Mouse (Mus musculus) lung, adult 2 months (tissue): ENCODE measurements around the gene F2rl1.

Experiments used
- CTCF ChIP-seq: fragments of 200-500 bp; IDR thresholded peaks from 2 replicates; pipeline ENCODE4 v1.5.1; 2011; ENCODE audit warnings: mild to moderate bottlenecking, low read length, control low read depth; ENCODE audit not compliant: insufficient read depth
- POLR2A ChIP-seq: fragments of 200-500 bp; IDR thresholded peaks from 2 replicates; pipeline ENCODE4 v1.6.1; 2011; ENCODE audit warnings: low read depth, mild to moderate bottlenecking, control low read depth, low read length, borderline replicate concordance; ENCODE audit errors: extremely low read depth

GRCm38 (mm10) chr13:95547090-95547611 lies 22.1 kb upstream of the F2rl1 start:
- no peak for TF ChIP-seq POLR2A
- TF ChIP-seq CTCF: no peak
